Mouse (Mus musculus) lung, postnatal 0 days (tissue): Measurements from ENCODE around the gene Kdelr1.

Source experiments
- CTCF ChIP-seq: IDR thresholded peaks from 2 replicates; pipeline ENCODE4 v1.5.1; 2016; ENCODE audit warnings: antibody characterized with exemption, mild to moderate bottlenecking
- EP300 ChIP-seq: IDR thresholded peaks from 2 replicates; pipeline ENCODE4 v1.6.1; 2016; ENCODE audit warnings: antibody characterized with exemption, mild to moderate bottlenecking, control low read depth

DNA sequence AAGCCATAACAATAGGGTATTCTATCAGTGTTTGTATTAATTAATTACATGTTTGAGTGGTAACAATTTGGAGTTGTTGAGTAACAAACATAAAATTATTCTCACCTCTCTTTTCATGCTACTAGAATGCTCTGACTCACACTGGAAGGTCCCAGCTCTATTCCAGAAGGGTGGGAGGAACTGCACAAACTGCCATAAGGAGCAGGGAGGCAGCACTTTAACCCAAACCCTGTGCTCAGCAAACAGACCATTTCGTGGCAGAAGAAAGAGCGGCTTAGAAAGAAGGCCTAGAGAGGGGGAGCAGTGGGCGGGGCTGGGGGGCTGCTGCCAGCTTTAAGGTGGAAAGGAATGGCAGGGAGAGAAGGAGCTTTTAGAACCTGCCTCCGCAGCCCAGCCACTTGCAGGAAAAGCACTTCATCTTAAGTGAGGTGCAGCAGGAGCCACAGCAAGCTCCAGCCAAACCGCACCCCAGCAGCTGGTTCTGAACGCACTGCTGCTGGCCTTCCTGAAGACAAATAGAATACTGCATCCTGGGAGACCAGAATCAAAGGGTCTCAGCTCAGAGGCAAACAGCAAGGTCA, 24.0 kb upstream of the Kdelr1 start:
- TF ChIP-seq CTCF (no peak), EP300 (no peak)
